Mouse (Mus musculus): ENCODE results near the gene Ift140. TPM values are rescaled to one million over a fixed set of nuclear protein-coding genes. Genes with fewer than 3 reads are reported as not detected.

Ift140 gene
- polyA plus RNA-seq, 1 experiment: 10.1 TPM

DNA sequence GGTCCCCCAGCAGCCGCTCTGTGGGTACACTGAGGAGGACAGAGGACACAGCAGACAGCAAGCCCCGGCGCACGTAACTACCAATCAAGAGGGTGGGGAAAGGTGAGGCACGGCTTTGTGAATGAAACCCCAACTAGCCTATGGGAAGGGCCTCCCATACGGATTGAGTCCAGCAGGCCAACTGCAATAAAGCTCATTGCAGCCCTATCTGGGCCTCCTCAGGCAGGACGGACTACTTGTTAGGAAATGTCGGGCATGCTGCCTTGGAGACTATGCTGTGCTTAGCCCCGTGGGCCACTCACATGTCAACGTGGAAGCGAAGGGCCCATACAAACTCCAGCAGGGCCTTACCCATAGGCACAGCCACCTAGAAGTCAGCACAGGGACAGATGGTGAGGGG is 85.5 kb downstream of the Ift140 start:
- TF ChIP-seq POLR2A (IDR thresholded peaks at IDR 0.05; ENCODE audit: low read depth, low read length) (no peak), CTCF (conservative IDR thresholded peaks at IDR 0.05; ENCODE audit: insufficient read depth, insufficient read length, low read depth, low read length) (no peak)
- no peak overlapping the region for H3K4me3 ChIP-seq (ENCODE audit: insufficient read depth, low read depth, low read length)
- WGBS: 95% methylated on average over 11 of the region's 11 CpGs
- DNase-seq: no peak
- no peaks in the 10 kb centered on the region for H3K36me3 ChIP-seq (ENCODE audit: control insufficient read depth, insufficient read depth, low read length)
- no peak overlapping the region for H3K27ac ChIP-seq (ENCODE audit: insufficient read depth, low read depth, low read length)
- no peaks in the 10 kb centered on the region for H3K27me3 ChIP-seq (replicated peaks; ENCODE audit: control insufficient read depth, insufficient read depth, low read length)
- no peaks in the 10 kb centered on the region for H3K4me1 ChIP-seq (ENCODE audit: control insufficient read depth, insufficient read depth, low read length)

DNA sequence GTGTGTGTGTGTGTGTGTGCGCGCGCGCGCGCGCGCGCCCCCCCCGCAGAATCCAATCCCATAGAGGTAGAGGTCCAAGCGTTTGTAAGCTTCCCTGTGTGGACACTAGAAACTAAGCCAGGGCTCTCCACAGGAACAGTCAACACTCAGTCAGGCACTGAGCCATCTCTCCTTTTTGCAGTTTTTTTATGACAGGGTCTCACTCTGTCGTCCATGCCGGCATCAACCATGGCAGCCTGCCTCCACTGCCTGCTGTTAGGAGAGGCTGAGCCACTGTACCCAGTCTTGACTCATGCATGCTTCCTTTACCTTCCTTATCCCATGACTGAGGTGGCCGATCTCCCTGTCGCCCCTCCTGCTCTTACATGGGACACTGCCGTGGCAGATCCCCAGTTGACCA is 91.9 kb downstream of the Ift140 start:
- no peak for TF ChIP-seq CTCF (conservative IDR thresholded peaks at IDR 0.05; ENCODE audit: insufficient read depth, insufficient read length, low read depth, low read length)
- Histone ChIP-seq H3K27ac (ENCODE audit: insufficient read depth, low read depth, low read length) (no peak overlapping the region), H3K4me3 (ENCODE audit: insufficient read depth, low read depth, low read length) (no peak overlapping the region), H3K4me1 (ENCODE audit: control insufficient read depth, insufficient read depth, low read length) (no peaks in the 10 kb centered on the region), H3K36me3 (ENCODE audit: control insufficient read depth, insufficient read depth, low read length) (no peaks in the 10 kb centered on the region), H3K27me3 (replicated peaks; ENCODE audit: control insufficient read depth, insufficient read depth, low read length) (no peaks in the 10 kb centered on the region)
- DNase-seq: no peak
- WGBS: 95% methylated on average over 16 of the region's 16 CpGs

DNA sequence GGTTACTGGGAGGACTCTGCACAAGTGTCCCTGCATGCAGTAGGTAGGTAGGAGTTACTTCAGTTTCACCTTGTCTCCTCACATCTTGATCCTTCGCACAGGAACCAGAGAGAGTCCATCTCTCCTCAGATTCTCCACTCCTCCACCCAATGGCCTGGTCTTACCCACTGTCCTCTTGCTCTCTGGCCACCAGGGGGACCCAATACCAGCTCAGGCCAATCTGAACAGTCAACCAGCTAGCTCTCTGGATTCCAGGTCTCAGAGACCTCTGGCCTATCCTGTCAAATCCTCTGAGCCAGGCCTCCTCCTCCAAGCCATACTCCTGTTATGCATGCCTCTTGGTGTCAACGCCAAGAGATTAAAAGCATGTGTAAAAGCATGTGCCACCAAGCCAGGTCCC is 93.7 kb downstream of the Ift140 start:
- TF ChIP-seq POLR2A (IDR thresholded peaks at IDR 0.05; ENCODE audit: low read depth, low read length) (no peak), CTCF (conservative IDR thresholded peaks at IDR 0.05; ENCODE audit: insufficient read depth, insufficient read length, low read depth, low read length) (peak; percentile 69)
- Histone ChIP-seq H3K4me1 (ENCODE audit: control insufficient read depth, insufficient read depth, low read length) (no peaks in the 10 kb centered on the region), H3K36me3 (ENCODE audit: control insufficient read depth, insufficient read depth, low read length) (no peaks in the 10 kb centered on the region), H3K27me3 (replicated peaks; ENCODE audit: control insufficient read depth, insufficient read depth, low read length) (no peaks in the 10 kb centered on the region), H3K4me3 (ENCODE audit: insufficient read depth, low read depth, low read length) (no peak overlapping the region), H3K27ac (ENCODE audit: insufficient read depth, low read depth, low read length) (no peak overlapping the region)
- DNase-seq: peak; percentile 82
- WGBS: 75% methylated on average over 2 of the region's 2 CpGs

DNA sequence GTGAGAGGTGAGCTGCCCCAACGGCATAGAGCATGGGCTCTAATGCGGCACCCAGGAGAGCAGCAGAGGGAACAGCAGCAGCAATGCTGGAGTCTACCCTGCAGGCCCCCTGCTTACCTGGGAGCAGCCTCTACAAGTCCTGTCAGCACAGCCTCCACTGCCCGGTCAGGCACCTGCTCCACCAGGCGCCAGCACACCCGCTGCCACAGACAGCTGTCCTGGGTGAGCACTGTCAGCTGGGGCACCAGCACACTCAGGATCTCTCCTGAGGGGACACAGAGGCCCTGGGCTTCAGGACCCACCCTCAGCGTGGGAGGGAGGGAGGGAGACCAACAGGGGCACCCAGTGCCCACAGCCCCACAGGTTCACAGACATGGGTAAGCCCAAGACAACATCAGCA is 94.7 kb downstream of the Ift140 start:
- no peak overlapping the region for H3K27ac ChIP-seq (ENCODE audit: insufficient read depth, low read depth, low read length)
- H3K4me1 ChIP-seq (ENCODE audit: control insufficient read depth, insufficient read depth, low read length): no peaks in the 10 kb centered on the region
- TF ChIP-seq POLR2A (IDR thresholded peaks at IDR 0.05; ENCODE audit: low read depth, low read length) (no peak), CTCF (conservative IDR thresholded peaks at IDR 0.05; ENCODE audit: insufficient read depth, insufficient read length, low read depth, low read length) (no peak)
- no peak for DNase-seq
- WGBS: 92% methylated on average over 6 of the region's 6 CpGs
- no peak overlapping the region for H3K4me3 ChIP-seq (ENCODE audit: insufficient read depth, low read depth, low read length)
- no peaks in the 10 kb centered on the region for H3K27me3 ChIP-seq (replicated peaks; ENCODE audit: control insufficient read depth, insufficient read depth, low read length)
- no peaks in the 10 kb centered on the region for H3K36me3 ChIP-seq (ENCODE audit: control insufficient read depth, insufficient read depth, low read length)

GRCm38 (mm10) chr17:25111220-25111619 is 95.3 kb downstream of the Ift140 start:
- no peaks in the 10 kb centered on the region for H3K27me3 ChIP-seq (replicated peaks; ENCODE audit: control insufficient read depth, insufficient read depth, low read length)
- no peak overlapping the region for H3K27ac ChIP-seq (ENCODE audit: insufficient read depth, low read depth, low read length)
- H3K4me1 ChIP-seq (ENCODE audit: control insufficient read depth, insufficient read depth, low read length): no peaks in the 10 kb centered on the region; the same call in 1 of the 2 replicates
- WGBS: 96% methylated on average over 5 of the region's 5 CpGs
- no peak for TF ChIP-seq POLR2A (IDR thresholded peaks at IDR 0.05; ENCODE audit: low read depth, low read length)
- TF ChIP-seq CTCF (conservative IDR thresholded peaks at IDR 0.05; ENCODE audit: insufficient read depth, insufficient read length, low read depth, low read length): no peak
- no peak for DNase-seq
- H3K4me3 ChIP-seq (ENCODE audit: insufficient read depth, low read depth, low read length): no peak overlapping the region
- H3K36me3 ChIP-seq (ENCODE audit: control insufficient read depth, insufficient read depth, low read length): no peaks in the 10 kb centered on the region

DNA sequence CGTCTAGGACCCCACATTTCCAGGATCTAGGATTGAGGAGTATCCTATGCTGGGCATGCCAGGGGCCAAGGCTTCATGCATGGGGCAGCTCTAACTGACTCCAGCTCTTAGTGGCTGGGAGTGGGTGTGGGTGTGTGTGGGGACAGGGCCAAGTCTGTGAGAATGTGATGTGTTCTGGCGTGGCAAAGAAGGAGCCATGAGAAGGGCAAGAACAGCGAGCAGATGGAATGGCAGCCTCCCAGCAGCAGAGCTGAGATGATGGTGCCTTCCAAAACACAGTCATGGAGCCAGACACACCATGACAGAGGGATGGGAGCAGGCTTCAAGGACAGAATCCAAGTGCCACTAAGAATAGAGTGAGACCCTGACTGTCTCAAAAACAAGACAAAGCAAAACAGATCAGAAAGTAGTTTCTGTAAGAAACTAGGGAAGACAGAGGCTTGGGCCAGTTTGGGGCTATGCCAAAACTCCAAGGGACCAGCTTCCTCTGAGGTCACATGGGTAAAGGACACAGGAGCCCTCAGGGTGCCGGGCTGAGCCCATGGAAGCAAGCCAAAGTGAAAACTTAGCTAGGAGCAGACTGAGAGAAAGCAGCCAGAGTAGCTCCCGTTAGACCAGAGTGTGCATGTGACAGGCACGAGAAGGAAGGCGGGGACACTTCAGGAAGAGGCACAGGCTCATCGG is 96.0 kb downstream of the Ift140 start:
- H3K27ac ChIP-seq (ENCODE audit: insufficient read depth, low read depth, low read length): peak overlapping the region; percentile 36
- WGBS: 39% methylated on average over 8 of the region's 8 CpGs

DNA sequence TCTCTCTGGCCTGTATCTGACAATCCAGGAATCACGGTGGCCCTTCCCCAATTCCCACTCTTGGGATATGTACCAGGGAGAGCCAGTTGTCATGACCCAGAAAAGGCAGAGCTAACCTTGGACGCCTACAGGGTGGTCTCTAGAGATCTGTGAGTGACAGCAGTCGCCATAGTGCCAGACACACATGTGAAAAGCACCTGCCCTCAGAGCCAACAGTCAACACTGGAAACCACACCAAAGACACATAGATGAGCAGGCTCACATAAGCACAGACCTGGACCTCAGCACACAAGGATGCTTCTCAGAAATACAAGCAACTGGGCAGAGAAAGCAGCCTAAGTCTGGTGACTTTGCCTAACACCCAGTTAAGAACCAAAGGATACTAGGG is 96.5 kb downstream of the Ift140 start:
- WGBS: 55% methylated on average over 3 of the region's 3 CpGs
- DNase-seq: no peak
- Histone ChIP-seq H3K36me3 (ENCODE audit: control insufficient read depth, insufficient read depth, low read length) (no peaks in the 10 kb centered on the region), H3K27me3 (replicated peaks; ENCODE audit: control insufficient read depth, insufficient read depth, low read length) (no peaks in the 10 kb centered on the region), H3K27ac (ENCODE audit: insufficient read depth, low read depth, low read length) (peak overlapping the region; percentile 36), H3K4me1 (ENCODE audit: control insufficient read depth, insufficient read depth, low read length) (no peaks in the 10 kb centered on the region; the same call in 1 of the 2 replicates), H3K4me3 (ENCODE audit: insufficient read depth, low read depth, low read length) (no peak overlapping the region)
- TF ChIP-seq POLR2A (IDR thresholded peaks at IDR 0.05; ENCODE audit: low read depth, low read length): no peak
- no peak for TF ChIP-seq CTCF (conservative IDR thresholded peaks at IDR 0.05; ENCODE audit: insufficient read depth, insufficient read length, low read depth, low read length)

More for the DNA sequence above, 96.0 kb downstream of the Ift140 start:
- Histone ChIP-seq H3K36me3 (ENCODE audit: control insufficient read depth, insufficient read depth, low read length) (no peaks in the 10 kb centered on the region), H3K4me1 (ENCODE audit: control insufficient read depth, insufficient read depth, low read length) (no peaks in the 10 kb centered on the region; the same call in 1 of the 2 replicates), H3K4me3 (ENCODE audit: insufficient read depth, low read depth, low read length) (no peak overlapping the region), H3K27me3 (replicated peaks; ENCODE audit: control insufficient read depth, insufficient read depth, low read length) (no peaks in the 10 kb centered on the region)
- peak; percentile 88 for DNase-seq
- no peak for TF ChIP-seq CTCF (conservative IDR thresholded peaks at IDR 0.05; ENCODE audit: insufficient read depth, insufficient read length, low read depth, low read length)
- TF ChIP-seq POLR2A (IDR thresholded peaks at IDR 0.05; ENCODE audit: low read depth, low read length): no peak

Measured in kidney, adult 2 months (tissue).